Mouse (Mus musculus): ENCODE measurements around the gene Sema3b.

- no peak for TF ChIP-seq CTCF (IDR thresholded peaks at IDR 0.05; ENCODE audit: low read depth, low read length)
- TF ChIP-seq POLR2A (IDR thresholded peaks at IDR 0.05; ENCODE audit: borderline replicate concordance, low read depth, low read length): no peak
These were observed at the start of gene Sema3b for GRCm38 (mm10) chr9:107608741-107609432.
